Mouse (Mus musculus) embryonic facial prominence, embryonic 15.5 days (tissue): ENCODE results near the gene Slc25a18. TPM values are rescaled to one million over a fixed set of nuclear protein-coding genes. Genes with fewer than 3 reads are reported as not detected.
A peak's percentile ranks its signal among the peaks of the same experiment; 100 is the strongest.
"Not testable (repeated sequence)": the region's sequence is repeated elsewhere in the genome, so short reads cannot be mapped to it uniquely, and the experiment has no call there.

Experiments used
- ATAC-seq: fragments of 200-750 bp; cut with Nextera tagmentation; 2 replicates; pipeline ENCODE4 v1.8.0; 2017; ENCODE audit warnings: low read depth, moderate TSS enrichment; ENCODE audit not compliant: insufficient number of reproducible peaks, low FRiP score, low TSS enrichment
- H3K27ac ChIP-seq: fragments of 300-500 bp; sonication (generic); replicated peaks from 2 replicates; pipeline ENCODE4 v1.5.1; 2015; ENCODE audit warnings: mild to moderate bottlenecking, inconsistent platforms
- H3K27me3 ChIP-seq: fragments of 300-500 bp; sonication (generic); 2 replicates; pipeline ENCODE4 v1.6.1; 2015; ENCODE audit warnings: inconsistent platforms
- H3K36me3 ChIP-seq: fragments of 300-500 bp; sonication (generic); 2 replicates; pipeline ENCODE4 v1.6.1; 2015; ENCODE audit warnings: mild to moderate bottlenecking, inconsistent platforms
- H3K4me1 ChIP-seq: fragments of 300-500 bp; sonication (generic); 2 replicates; pipeline ENCODE4 v1.6.1; 2015; ENCODE audit warnings: inconsistent platforms
- H3K4me2 ChIP-seq: fragments of 300-500 bp; sonication (generic); replicated peaks from 2 replicates; pipeline ENCODE4 v1.6.1; 2015; ENCODE audit warnings: mild to moderate bottlenecking, inconsistent platforms
- H3K4me3 ChIP-seq: fragments of 300-500 bp; sonication (generic); replicated peaks from 2 replicates; pipeline ENCODE4 v1.5.1; 2015; ENCODE audit warnings: mild to moderate bottlenecking, inconsistent platforms
- H3K9ac ChIP-seq: fragments of 300-500 bp; sonication (generic); 2 replicates; pipeline ENCODE4 v1.6.1; 2015; ENCODE audit warnings: inconsistent platforms
- H3K9me3 ChIP-seq: fragments of 300-500 bp; sonication (generic); replicated peaks from 2 replicates; pipeline ENCODE4 v1.6.1; 2016; ENCODE audit warnings: inconsistent platforms
- WGBS: fragments of 180-500 bp; shearing (Covaris S2); methylation state at CpG from one replicate; pipeline ENCODE4 v1.1.7; 2015; 5-methylcytosine and 5-hydroxymethylcytosine counted together
- polyA plus RNA-seq: library from polyadenylated mRNA; unstranded; fragments of >200 nt; fragmentation: Nextera tagmentation; extraction: Ambion mirVana; gene quantifications from 2 replicates; pipeline ENCODE4 v1.2.1, GENCODE M21; 2015

The Slc25a18 gene
- polyA plus RNA-seq, 1 experiment from 2014 or later, result 0.73 TPM

GRCm38 (mm10) chr6:120798019-120798418, 24.6 kb downstream of the Slc25a18 start:
- Histone ChIP-seq H3K4me2 (no peak overlapping the region), H3K4me3 (no peak overlapping the region), H3K9ac (no peak overlapping the region), H3K36me3 (peaks cover 95% of the 10 kb centered on the region), H3K9me3 (no peaks in the 10 kb centered on the region), H3K4me1 (peaks cover 9% of the 10 kb centered on the region; the same call in 1 of the 2 replicates), H3K27me3 (no peaks in the 10 kb centered on the region), H3K27ac (peak overlapping the region; percentile 65; the same call in 1 of the 2 replicates)
- ATAC-seq, result 0 out of 2 replicates have a peak, but pooled peaks have one; percentile 24
- 82% methylated on average over 7 of the region's 7 CpGs for WGBS

GRCm38 (mm10) chr6:120798905-120799304, 25.5 kb downstream of the Slc25a18 start:
- Histone ChIP-seq H3K36me3 (peaks cover 95% of the 10 kb centered on the region), H3K4me3 (no peak overlapping the region)
- WGBS, result 74% methylated on average over 4 of the region's 4 CpGs

GRCm38 (mm10) chr6:120799581-120800041, 26.2 kb downstream of the Slc25a18 start:
- ATAC-seq, result peak; percentile 68; the same call in 1 of the 2 replicates
- Histone ChIP-seq H3K4me2 (no peak overlapping the region), H3K27ac (peak overlapping the region; percentile 29), H3K9ac (no peak overlapping the region), H3K9me3 (no peaks in the 10 kb centered on the region), H3K4me1 (peaks cover 9% of the 10 kb centered on the region; the same call in 1 of the 2 replicates), H3K36me3 (peaks cover 95% of the 10 kb centered on the region), H3K4me3 (no peak overlapping the region), H3K27me3 (no peaks in the 10 kb centered on the region)
- 58% methylated on average over 4 of the region's 4 CpGs for WGBS

More at GRCm38 (mm10) chr6:120798905-120799304, 25.5 kb downstream of the Slc25a18 start:
- no peak for ATAC-seq
- Histone ChIP-seq H3K4me2 (no peak overlapping the region), H3K27me3 (no peaks in the 10 kb centered on the region), H3K4me1 (peaks cover 9% of the 10 kb centered on the region; the same call in 1 of the 2 replicates), H3K9ac (no peak overlapping the region), H3K27ac (peak overlapping the region; percentile 51), H3K9me3 (no peaks in the 10 kb centered on the region)

GRCm38 (mm10) chr6:120806999-120807737, 33.8 kb downstream of the Slc25a18 start:
- Histone ChIP-seq H3K4me3 (no peak overlapping the region), H3K36me3 (peaks cover 89% of the 10 kb centered on the region), H3K9me3 (no peaks in the 10 kb centered on the region), H3K4me1 (no peaks in the 10 kb centered on the region), H3K27ac (no peak overlapping the region), H3K9ac (no peak overlapping the region), H3K4me2 (no peak overlapping the region), H3K27me3 (no peaks in the 10 kb centered on the region)
- no peak for ATAC-seq
- 86% methylated on average over 5 of the region's 5 CpGs for WGBS

GRCm38 (mm10) chr6:120807738-120808081, 34.3 kb downstream of the Slc25a18 start:
- H3K9me3 ChIP-seq, result no peaks in the 10 kb centered on the region
- H3K9ac ChIP-seq, result no peak overlapping the region
- H3K27ac ChIP-seq, result no peak overlapping the region
- WGBS, result 96% methylated on average over 4 of the region's 4 CpGs
- H3K36me3 ChIP-seq, result peaks cover 84% of the 10 kb centered on the region
- H3K4me2 ChIP-seq, result no peak overlapping the region
- no peak for ATAC-seq
- no peaks in the 10 kb centered on the region for H3K27me3 ChIP-seq
- no peak overlapping the region for H3K4me3 ChIP-seq
- no peaks in the 10 kb centered on the region for H3K4me1 ChIP-seq

- H3K36me3 ChIP-seq, result peaks cover 44% of the 10 kb centered on the region
- not testable (repeated sequence) for H3K27me3 ChIP-seq, H3K9me3 ChIP-seq, H3K27ac ChIP-seq, H3K9ac ChIP-seq, H3K4me3 ChIP-seq, H3K4me1 ChIP-seq, H3K4me2 ChIP-seq, ATAC-seq
- 96% methylated on average over 10 of the region's 10 CpGs for WGBS
Measured at GRCm38 (mm10) chr6:120811999-120812398, 38.6 kb downstream of the Slc25a18 start.

GRCm38 (mm10) chr6:120819294-120819693, 45.9 kb downstream of the Slc25a18 start:
- Histone ChIP-seq H3K36me3 (peaks cover 21% of the 10 kb centered on the region), H3K4me3 (no peak overlapping the region), H3K9me3 (no peaks in the 10 kb centered on the region), H3K27ac (no peak overlapping the region), H3K4me1 (peaks cover 14% of the 10 kb centered on the region), H3K4me2 (no peak overlapping the region), H3K9ac (no peak overlapping the region), H3K27me3 (no peaks in the 10 kb centered on the region)
- no peak for ATAC-seq
- WGBS, result 92% methylated on average over 2 of the region's 2 CpGs

- Histone ChIP-seq H3K4me3 (0 out of 2 replicates have a peak overlapping the region, but pooled peaks have one; percentile 3), H3K36me3 (peaks cover 21% of the 10 kb centered on the region), H3K9ac (no peak overlapping the region), H3K4me2 (no peak overlapping the region), H3K4me1 (peaks cover 14% of the 10 kb centered on the region), H3K27ac (no peak overlapping the region), H3K27me3 (no peaks in the 10 kb centered on the region), H3K9me3 (no peaks in the 10 kb centered on the region)
- 76% methylated on average over 5 of the region's 5 CpGs for WGBS
- no peak for ATAC-seq
Measured at GRCm38 (mm10) chr6:120820144-120820543, 46.8 kb downstream of the Slc25a18 start.

GRCm38 (mm10) chr6:120820941-120821340, 47.6 kb downstream of the Slc25a18 start:
- Histone ChIP-seq H3K27ac (no peak overlapping the region), H3K9me3 (no peaks in the 10 kb centered on the region), H3K36me3 (peaks cover 21% of the 10 kb centered on the region), H3K27me3 (no peaks in the 10 kb centered on the region), H3K4me3 (no peak overlapping the region; the same call in 1 of the 2 replicates), H3K4me2 (peak overlapping the region; percentile 62; the same call in 1 of the 2 replicates), H3K9ac (no peak overlapping the region; the same call in 1 of the 2 replicates), H3K4me1 (peaks cover 14% of the 10 kb centered on the region)
- no peak for ATAC-seq
- 81% methylated on average over 1 of the region's 1 CpGs for WGBS

- Histone ChIP-seq H3K9me3 (no peaks in the 10 kb centered on the region), H3K27ac (0 out of 2 replicates have a peak overlapping the region, but pooled peaks have one; percentile 94)
- 50% methylated on average over 5 of the region's 5 CpGs for WGBS
Measured at GRCm38 (mm10) chr6:120821715-120822114, 48.3 kb downstream of the Slc25a18 start.

GRCm38 (mm10) chr6:120822307-120822928, 49.0 kb downstream of the Slc25a18 start, which contains the start of gene Atp6v1e1:
Gene Atp6v1e1 (minus strand): TSS chr6:120822793.
- Histone ChIP-seq H3K27ac (peak within 1 kb of the TSS; percentile 94), H3K9ac (peak within 1 kb of the TSS; percentile 92), H3K9me3 (no peaks in the 10 kb centered on the region), H3K4me3 (peak within 1 kb of the TSS; percentile 95), H3K4me1 (peaks cover 14% of the 10 kb centered on the region), H3K27me3 (no peaks in the 10 kb centered on the region), H3K36me3 (peaks cover 18% of the 10 kb centered on the region), H3K4me2 (peak within 1 kb of the TSS; percentile 62)
- under 1% methylated on average over 41 of the region's 41 CpGs for WGBS
- ATAC-seq, result peak; percentile 93

More at GRCm38 (mm10) chr6:120821715-120822114, 48.3 kb downstream of the Slc25a18 start:
- Histone ChIP-seq H3K4me3 (peak overlapping the region; percentile 95), H3K9ac (peak overlapping the region; percentile 92; the same call in 1 of the 2 replicates), H3K4me1 (peaks cover 14% of the 10 kb centered on the region), H3K36me3 (peaks cover 21% of the 10 kb centered on the region), H3K4me2 (peak overlapping the region; percentile 62), H3K27me3 (no peaks in the 10 kb centered on the region)
- ATAC-seq, result no peak
